Mouse (Mus musculus): Measurements from ENCODE around the gene Clec4n.
"Not testable (repeated sequence)": the region's sequence is repeated elsewhere in the genome, so short reads cannot be mapped to it uniquely, and the experiment has no call there.

The Clec4n gene

DNA sequence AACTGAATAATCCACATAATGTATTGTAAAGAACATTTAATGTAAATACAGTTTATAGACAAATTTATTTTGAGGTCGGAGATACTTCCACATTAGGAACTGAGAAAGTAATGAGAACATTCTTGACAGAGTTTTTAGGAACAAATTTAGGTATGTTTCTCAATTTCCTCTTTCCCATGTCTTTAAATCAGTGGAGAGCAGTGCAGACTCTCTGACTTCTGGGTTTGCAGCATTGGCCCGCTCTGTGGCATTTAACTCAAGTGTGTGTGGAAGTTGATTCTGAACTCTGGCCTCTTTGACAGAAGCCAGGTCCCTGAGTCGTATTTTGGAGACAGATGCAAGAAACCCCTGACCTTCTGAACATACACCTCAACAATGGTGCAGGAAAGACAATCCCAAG lies at the start of gene Clec4n:
Gene Clec4n, plus strand, starts transcription at position 200 of the 400 bp plus-strand sequence.
- no peak for DNase-seq (ENCODE audit: low read depth, low spot score)

DNA sequence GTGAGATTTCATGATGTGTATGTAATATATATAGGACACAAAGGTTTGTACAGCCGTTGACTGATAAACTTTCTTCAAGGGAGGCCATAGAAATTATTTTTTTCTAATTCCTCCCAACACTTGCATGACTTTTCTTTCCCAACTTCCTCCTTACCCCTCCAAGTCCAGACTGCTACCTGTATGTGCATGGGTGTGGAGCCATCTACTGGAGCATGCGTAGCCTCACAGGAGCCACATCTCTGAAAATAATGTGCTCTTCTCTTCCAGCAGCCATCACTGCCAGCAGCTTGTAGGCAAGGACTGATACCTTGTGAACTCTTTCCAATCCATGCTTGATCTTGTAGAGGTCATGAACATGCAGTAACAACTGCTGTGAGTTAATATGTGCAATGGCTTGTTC lies 44.8 kb upstream of the Clec4n start:
- not testable (repeated sequence) for DNase-seq (ENCODE audit: low read depth, low spot score)

DNA sequence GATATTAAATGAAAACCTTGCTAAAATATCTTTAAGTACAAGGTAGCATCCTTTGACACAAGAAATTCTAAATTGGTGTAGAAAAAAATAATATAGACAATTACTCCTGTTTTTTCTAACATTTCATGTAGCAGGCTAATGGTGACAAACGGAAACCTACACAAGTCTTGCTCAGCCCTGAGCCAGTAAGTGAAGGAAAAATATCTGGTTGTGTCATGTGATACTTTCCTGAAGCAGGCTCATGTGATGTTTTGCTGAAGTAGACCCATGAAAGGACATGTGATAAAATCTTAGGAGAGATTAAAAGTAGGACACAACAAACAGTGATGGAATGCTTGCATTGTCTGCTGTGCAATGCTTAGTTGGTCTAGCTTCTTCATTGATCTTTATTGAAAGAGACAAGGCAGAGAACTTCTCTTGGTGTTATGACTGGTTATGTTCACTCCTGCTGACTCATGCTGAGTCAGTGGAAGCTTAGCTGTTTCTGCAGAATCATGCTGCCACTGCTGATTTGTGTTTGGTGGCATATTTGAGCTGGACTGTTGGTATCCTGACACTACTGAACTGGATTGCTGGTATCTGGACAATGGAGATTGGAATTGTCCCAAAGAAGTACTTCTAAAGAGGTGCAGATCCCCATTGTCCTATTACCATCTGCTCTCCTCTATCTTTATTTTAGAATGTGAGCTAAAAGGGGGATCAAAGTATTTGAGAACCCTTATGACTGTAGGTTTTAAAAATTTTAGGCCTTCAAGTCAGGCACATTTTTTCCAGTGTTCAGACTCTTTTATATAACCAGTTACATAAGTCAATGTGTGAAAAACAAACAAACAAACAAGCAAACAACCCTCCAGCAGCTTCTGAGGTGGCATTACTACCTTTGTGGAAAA lies 22.2 kb upstream of the Clec4n start:
- no peak for DNase-seq (ENCODE audit: low read depth, low spot score)

DNA sequence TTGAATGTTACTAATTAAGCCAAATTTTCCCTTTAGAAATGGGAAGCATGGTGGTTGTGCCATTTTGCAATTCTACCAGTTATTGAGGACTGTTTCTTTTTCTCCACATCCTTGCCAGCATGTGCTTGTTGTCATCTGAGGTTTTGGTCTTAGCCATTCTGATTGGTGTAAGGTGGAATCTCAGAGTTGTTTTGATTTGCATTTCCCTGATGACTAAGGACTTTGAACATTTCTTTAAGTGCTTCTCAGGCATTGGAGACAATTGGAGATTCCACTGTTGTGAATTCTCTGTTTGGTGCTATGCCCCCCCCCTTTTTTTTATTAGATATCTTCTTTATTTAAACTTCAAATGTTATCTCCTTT lies 21.6 kb upstream of the Clec4n start:
- not testable (repeated sequence) for DNase-seq (ENCODE audit: low read depth, low spot score)

DNA sequence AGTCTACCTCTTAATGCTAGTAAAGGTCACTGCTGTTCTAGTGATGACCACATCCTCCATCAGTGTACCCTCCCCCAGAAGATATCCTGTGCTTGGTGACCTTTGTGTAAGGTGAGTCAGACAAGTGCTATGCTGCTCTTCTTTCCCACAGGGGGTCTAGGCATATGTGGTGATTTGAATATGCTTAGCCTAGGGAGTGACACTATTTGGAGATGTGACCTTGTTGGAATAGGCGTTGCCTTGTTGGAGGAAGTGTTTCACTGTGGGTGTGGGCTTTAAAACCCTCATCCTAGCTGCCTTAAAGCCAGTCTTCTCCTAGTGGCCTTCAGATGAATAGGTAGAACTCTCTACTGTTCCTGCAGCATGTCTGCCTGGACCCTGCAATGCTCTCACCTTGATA lies 17.9 kb upstream of the Clec4n start:
- no peak for DNase-seq (ENCODE audit: low read depth, low spot score)

DNA sequence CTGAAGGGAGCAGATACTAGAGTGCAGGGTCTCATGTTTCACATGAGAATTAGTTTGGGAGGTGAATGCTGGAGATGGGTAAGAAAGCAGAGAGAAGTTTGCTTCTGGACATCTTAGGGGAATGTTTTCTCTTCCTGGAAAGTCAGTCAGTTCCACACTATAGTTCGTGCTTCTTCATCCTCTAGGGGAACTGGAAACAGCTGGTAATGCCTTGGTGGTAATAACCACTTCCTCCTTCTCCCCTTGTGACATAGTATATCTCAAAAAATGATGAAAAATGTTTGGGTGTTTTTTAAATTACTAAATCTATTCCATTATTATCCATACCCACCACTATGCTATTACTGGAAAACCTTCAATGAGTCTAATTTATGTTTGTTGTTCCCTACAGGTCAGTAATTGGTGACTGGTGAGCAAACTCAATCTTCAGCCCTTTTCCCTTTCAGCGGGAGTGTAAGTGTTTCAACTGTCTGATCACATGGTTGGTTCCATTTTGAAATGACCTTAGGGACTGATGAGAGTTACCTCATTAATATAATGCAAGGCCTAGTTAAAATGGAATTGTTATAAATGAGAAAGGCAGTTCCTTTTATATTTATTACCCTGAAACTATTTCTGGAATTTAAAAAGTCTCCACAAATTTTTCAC lies 2.0 kb upstream of the Clec4n start:
- DNase-seq (ENCODE audit: low read depth, low spot score) = no peak

DNA sequence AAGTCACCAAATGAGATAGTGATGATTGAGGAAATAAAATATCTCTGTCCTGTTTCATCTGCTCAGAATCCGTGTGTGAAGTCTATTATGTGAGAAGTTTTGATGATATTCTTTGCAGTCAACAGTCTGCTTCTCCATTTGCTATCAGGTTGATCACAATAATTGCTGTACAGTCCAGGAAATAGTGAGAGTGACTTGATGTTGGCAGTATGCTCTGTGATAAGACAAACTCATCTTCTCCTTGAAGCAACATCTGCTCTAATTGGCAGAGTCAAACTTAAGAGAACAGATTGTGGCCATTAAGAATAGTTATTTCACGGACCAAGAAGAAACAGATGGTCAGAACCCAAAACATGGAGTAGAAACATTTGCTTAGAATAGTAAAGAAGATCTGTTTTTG lies 1.5 kb downstream of the Clec4n start:
- DNase-seq (ENCODE audit: low read depth, low spot score) = no peak

DNA sequence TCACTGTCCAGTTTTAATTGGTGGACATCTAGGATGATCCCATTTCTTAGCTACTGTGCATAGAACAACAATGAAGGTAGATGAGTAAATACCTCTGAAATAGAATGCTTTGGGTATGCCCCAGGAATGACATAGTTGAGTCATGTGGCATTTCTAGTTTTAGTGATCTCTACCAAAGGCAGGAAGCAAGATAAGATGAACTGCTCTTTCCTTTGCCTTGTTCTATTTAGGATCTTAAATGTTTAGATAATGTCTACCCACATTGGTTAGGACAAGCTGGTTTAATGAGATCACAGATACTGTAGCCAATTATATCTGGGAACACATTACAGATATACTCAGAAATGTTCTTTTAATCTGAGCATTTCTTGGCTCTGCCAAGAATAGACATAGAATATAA lies 7.9 kb downstream of the Clec4n start:
- no peak for DNase-seq (ENCODE audit: low read depth, low spot score)

DNA sequence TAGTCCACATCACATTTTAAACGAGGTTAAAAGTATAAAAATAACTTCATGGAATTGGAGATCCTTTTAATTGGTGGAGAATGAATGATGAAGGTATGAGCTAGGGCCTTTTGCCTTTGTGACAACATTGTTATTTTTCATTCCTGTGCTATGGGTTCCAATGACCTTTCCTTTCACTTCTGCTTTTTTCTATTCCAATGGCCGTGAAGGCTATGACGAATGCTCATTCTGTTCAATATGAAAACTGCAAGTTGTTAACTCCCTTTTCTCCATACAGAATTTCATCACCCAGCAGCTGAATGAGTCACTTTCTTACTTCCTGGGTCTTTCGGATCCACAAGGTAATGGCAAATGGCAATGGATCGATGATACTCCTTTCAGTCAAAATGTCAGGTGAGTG lies 14.6 kb downstream of the Clec4n start:
- DNase-seq (ENCODE audit: low read depth, low spot score) = no peak

DNA sequence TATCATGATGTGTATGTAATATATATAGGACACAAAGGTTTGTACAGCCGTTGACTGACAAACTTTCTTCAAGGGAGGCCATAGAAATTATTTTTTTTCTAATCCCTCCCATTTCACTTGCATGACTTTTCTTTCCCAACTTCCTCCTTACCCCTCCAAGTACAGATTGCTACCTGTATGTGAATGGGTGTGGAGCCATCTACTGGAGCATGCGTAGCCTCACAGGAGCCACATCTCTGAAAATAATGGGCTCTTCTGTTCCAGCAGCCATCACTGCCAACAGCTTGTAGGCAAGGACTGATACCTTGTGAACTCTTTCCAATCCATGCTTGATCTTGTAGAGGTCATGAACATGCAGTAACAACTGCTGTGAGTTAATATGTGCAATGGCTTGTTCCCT lies 19.2 kb downstream of the Clec4n start:
- not testable (repeated sequence) for DNase-seq (ENCODE audit: low read depth, low spot score)

DNA sequence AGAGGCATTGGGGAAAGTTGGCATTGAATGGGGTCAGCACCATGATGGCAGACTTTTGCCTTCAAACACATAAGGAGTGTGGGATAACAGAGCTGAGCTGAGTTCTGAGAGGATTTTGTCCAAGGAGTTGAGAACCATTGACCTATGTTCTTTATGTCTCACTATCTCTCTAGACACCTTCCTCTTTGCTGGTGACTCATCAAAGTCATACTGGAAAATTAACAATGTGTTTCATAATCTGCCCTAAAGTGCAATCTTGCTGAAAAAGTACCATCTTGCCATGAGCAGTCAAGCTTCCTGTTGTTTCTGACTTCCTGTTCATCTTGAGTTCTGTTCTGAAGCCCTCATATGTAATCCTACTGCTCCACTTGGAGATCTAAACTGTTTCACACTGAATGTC lies 23.1 kb downstream of the Clec4n start:
- no peak for DNase-seq (ENCODE audit: low read depth, low spot score)

DNA sequence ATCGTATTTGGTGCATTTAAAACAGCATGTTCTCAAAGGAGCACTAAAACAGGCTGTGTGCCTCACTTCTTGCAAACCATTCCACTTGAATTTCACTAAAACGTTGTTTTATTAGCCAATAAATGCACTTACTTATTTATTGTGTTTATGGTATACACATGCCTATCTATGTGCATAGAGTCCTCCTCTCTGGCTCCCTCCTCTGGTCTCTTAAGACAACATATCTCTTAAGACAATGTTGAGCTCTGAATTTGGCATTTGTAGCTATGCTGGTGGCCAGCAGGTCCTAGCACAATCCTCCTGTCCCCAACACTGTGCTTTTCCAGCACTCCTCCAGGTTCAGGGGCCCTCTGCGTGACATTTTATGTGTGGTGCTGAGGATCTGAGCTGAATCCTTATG lies 29.3 kb downstream of the Clec4n start:
- no peak for DNase-seq (ENCODE audit: low read depth, low spot score)

DNA sequence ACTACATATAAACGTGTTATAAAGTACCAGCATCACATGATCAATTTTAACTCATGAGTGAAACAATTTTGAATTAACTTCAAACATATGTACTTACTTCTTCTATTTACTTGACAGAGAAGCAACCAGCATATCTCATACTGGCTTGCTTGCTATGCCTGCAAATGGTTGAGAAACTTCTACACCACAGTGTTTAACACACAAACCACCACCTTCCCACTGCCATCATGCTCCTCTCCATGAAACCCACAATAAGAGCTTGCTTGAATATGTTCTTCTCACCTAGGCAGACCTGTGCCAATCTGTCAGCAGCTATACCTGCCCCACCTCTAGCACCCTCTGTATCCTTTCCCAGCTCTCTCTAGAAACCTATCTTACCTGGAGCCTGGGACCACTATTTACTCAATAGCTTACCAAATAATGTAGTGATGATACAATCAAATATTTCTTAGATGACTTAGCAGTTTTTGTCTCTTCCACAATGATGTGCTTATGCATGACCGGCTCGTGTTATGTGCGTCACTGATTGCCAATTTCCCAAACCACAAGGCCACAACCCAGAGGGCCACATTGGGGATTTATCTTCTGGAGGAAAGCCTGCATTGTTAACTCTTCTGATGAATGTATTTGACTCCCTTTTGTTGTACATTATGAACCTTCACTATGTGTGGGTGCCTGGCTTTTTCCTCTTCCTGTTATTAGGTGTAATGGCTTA lies 30.4 kb downstream of the Clec4n start:
- no peak for DNase-seq (ENCODE audit: low read depth, low spot score)

DNA sequence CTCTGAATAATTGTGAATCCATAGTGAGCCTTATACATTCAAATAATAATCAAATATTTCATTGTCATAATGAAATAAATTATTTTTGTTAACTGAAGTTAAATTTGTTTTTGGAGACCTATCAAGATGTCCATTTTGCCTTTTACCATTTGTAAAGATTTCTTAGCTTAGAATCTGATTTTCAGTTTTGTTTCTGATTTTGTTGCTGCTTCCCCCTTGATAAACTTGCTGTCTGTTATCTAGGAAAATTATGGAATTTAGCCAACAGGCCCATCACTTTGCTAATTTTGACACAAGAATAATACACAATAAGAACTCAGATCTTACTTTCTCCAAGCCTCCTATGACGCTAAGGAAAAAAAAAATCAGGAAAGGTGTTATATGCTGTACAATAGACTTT lies 31.2 kb downstream of the Clec4n start:
- DNase-seq (ENCODE audit: low read depth, low spot score) = no peak

DNA sequence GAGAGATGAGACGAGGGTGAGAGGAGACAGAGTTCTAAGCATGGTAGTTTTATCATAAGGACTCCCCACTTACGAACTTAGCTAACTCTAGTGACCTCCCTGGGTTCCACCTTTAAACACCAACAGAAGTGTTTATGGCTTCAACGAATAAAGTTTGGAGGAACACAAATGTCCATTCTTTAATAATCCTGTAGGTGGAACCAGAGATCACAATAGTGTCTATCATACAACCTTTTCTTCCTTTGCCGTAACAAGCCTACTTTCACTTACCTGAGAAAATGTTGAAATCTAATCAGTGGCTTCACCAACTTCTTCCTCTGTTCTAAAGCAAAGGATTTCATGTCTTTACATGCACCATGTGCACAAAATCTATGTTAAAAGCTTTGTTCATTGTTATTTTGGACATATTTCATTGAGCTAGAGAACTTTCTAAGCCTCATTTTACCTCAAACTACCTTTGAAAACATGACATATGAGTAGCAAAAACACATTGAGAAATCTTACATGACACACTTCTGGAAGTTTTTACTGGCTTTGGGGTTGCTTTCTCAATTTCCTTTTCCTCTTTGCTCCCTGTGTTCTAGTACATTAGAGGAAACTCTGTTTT lies 32.0 kb downstream of the Clec4n start, which contains the start of gene Clec4d:
Gene Clec4d, plus strand, starts transcription at position 557 of the 607 bp plus-strand sequence.
- no peak for DNase-seq (ENCODE audit: low read depth, low spot score)

DNA sequence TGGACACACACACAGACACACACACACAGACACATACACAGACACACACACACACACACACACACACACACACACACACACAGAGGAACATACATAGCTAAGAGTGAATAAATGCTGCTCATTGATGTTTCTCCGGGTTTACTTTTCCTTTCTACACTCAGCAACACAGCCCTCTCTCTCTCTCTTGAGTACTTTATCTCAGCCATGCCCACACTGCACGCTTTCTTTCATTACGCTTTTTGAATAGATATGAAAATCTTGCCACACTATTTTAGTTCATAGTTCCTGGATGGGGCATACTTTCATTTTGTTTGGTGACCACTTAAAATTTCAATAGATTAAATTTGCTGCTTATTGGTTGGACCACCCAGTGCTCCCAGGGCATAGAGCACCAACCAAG lies 34.6 kb downstream of the Clec4n start:
- DNase-seq (ENCODE audit: low read depth, low spot score) = no peak

DNA sequence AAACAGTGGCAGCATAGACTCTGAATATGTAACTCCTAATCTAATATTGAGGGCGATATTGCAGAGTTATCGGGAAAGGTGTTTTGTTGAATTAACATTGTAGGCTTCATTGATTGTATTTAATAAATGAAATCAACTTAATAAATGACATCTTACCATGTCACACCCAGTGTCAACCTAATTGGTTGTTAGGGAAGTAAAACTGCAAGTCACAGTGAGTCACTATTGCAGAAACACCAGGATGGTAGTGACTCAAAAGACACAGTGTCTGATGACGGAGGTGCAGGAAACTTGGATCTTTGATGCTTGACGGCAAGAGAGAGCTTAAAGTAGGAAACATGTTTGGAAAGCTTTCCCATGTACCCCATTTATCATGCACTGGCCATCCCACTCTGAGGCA lies 36.2 kb downstream of the Clec4n start:
- DNase-seq (ENCODE audit: low read depth, low spot score) = no peak

DNA sequence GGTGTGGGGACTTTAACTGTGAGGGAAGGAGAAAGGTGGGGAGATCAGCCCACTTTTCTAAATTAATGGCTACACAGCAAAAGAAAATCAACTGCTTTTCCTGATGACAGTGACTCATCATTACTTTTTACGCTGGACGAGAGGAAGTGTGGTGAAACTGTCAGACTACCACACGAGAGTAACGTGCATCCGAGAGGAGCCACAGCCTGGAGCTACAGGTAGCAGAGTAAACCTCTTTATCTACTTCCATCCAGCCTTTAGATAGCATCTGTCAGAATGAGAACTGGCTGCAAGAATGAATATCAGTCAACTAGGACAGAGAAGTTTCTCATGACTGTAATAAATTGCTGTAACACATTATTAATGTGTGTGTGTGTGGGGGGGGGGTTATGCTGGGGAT lies 37.3 kb downstream of the Clec4n start:
- DNase-seq (ENCODE audit: low read depth, low spot score) = no peak

DNA sequence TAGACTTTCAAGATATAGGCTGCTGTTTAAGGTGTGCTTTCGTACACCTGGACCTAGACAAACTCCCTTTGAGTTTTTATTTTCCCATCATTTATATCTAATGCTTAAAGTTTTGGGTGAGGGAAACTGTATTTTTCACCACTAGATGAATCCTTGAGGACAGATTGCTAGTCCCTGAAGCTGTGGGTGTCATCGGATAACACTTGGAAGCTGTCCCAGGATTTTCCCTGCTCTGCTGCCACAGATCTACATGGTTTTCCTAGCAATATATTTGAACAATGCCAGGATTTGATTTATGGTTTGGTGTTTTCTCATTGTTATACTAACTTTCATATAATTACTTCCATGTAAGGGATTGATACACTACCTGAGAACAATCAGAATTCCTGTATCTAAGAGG lies 49.8 kb downstream of the Clec4n start:
- no peak for DNase-seq (ENCODE audit: low read depth, low spot score)

DNA sequence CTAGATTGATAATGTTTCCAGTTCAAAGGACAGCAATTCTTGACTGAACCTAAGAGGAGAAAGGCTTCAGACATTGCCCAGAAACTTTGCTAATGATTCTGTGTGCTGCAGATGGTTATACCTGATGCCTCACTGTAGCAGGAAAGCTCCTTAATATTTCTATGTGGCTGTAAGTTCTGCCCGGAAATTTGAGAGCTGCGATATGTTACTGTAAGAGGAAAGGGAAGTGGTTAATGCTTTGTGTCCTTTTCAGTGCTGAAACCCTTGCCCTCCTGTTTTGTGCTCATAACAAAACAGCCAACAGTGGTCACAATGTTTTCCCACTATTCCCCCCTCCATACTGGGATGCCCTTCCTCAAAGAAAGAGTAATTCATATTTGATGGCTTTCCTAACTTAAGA lies 56.7 kb downstream of the Clec4n start:
- no peak for DNase-seq (ENCODE audit: low read depth, low spot score)

DNA sequence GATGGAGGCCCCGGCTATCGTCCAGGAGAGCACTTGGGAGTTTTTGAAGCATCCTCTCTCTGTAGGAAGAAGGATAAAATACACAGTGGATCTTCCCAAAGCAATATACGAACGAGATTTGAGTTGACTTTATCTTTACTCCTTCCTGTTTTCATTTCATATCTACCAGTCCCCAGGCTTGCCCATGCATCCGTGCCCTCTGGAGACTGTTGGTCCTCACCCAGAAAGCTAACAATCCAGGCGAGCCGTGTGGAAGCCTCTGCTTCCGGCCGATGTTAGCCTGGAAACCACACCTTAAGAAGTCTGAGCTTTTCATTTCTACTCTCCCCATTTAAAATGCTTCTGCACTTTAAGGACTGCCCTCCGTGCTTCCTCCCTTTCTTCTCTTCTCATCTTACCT lies 59.3 kb downstream of the Clec4n start:
- no peak for DNase-seq (ENCODE audit: low read depth, low spot score)

DNA sequence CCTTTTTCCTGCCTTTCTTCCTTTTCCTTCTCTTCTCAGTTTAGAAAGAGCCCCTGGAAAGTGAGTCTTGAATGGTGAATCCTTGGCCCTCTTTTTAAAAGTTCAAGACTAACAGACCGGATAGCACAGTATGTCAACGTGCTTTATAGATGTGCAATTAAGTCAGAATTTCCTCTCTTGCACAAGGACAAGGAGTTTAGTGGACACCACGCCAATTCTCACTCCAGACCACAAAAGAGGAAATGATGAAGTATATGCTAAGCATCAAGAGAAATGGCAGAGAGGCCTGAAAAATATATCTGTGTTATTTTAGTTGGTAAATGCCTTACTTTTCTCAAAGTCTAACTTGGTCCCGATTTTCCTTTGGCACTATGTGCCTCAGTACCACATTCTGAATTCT lies 60.1 kb downstream of the Clec4n start, which contains the start of gene Clec4e:
Gene Clec4e, minus strand, starts transcription at position 118 of the 400 bp plus-strand sequence.
- DNase-seq (ENCODE audit: low read depth, low spot score) = no peak
